Mouse (Mus musculus) bone marrow, adult 2 months (tissue): Measurements from ENCODE around the gene Josd1. TPM values are rescaled to one million over a fixed set of nuclear protein-coding genes. Genes with fewer than 3 reads are reported as not detected.

Source experiments
- H3K27ac ChIP-seq: fragments of 200-500 bp; 2 replicates; pipeline ENCODE4 v1.5.1; 2012; ENCODE audit warnings: low read depth, mild to moderate bottlenecking, control low read depth, inconsistent platforms, low read length; ENCODE audit not compliant: control insufficient read depth, poor library complexity, insufficient read depth
- H3K4me1 ChIP-seq: fragments of 200-500 bp; 2 replicates; pipeline ENCODE4 v1.6.1; 2011; ENCODE audit warnings: low read length; ENCODE audit not compliant: control insufficient read depth, insufficient read depth
- H3K4me3 ChIP-seq: fragments of 200-500 bp; replicated peaks from 2 replicates; pipeline ENCODE3; 2011; ENCODE audit warnings: mild to moderate bottlenecking, low read depth, low read length, control low read depth; ENCODE audit not compliant: control insufficient read depth
- CTCF ChIP-seq: fragments of 200-500 bp; IDR thresholded peaks from 2 replicates; pipeline ENCODE4 v1.5.1; 2011; ENCODE audit warnings: low read length, control low read depth; ENCODE audit not compliant: control insufficient read depth, insufficient read depth
- POLR2A ChIP-seq: fragments of 200-500 bp; IDR thresholded peaks from 2 replicates; pipeline ENCODE4 v1.6.1; 2011; ENCODE audit warnings: low read depth, mild to moderate bottlenecking, control low read depth, low read length, borderline replicate concordance; ENCODE audit not compliant: control insufficient read depth
- WGBS: fragments of 180-500 bp; shearing (Covaris S2); methylation state at CpG from one replicate; pipeline ENCODE4 v1.1.7; 2018; 5-methylcytosine and 5-hydroxymethylcytosine counted together
- polyA plus RNA-seq: library from polyadenylated mRNA; stranded (reverse); fragments of >200 nt; gene quantifications from 2 replicates; pipeline ENCODE4 v1.2.4, GENCODE M21; 2011; ENCODE audit warnings: low replicate concordance; ENCODE audit not compliant: missing spikeins, insufficient read depth, insufficient read length

Gene Josd1
- polyA plus RNA-seq, 1 experiment, result 20.4 TPM

DNA sequence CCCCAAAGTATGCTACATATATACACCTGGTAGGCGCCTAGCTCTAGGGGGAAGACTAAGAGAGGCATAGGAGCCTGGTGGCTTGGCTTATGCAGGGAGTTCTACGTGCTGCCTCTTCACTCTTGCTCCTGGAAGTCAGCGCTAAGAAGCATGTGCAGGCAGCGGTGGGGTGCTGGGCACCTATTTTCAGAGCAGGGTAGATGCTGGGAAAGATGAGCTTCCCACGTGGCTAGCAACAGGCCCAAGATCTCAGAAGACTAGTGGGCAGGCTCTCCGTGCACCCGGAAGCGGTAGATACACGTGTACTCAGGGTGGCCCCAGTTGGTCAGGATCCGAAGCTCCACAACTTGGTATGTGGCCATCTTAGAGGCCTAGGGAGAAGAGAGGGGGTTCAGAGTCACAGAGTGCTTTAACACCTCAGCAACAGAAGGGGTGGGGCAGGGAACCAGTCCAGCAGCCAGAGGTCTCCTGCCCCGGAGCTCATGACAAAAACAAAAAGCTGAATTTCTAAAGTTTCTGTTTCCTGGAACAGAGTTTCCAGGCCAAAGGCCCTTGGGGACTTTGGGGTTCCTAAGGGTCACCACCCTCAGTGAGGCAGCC, 37.6 kb upstream of the Josd1 start:
- Histone ChIP-seq H3K27ac (no peak overlapping the region), H3K4me1 (no peaks in the 10 kb centered on the region; the same call in none of the 2 replicates), H3K4me3 (no peak overlapping the region)
- WGBS, result 83% methylated on average over 11 of the region's 11 CpGs
- no peak for TF ChIP-seq CTCF
- no peak for TF ChIP-seq POLR2A

DNA sequence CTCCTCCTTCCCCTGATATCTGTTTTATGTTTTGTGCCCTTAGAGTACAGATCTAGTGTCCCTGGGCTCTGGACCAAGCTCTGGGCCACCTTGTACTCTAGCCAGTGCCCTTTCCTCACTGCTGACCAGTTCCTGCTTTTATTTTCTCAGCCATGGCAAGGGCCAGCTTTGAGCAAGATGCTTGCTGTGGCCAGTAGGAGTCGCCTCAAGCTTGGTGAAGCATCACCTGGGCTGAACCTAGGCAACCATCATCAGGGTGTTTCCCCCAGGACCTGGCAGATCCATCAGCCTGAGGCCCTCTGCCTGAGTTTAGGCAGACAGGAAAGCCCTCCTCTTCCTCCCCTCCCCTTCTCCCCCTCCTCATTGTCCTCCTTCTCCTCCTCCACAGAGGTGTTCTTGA, 35.7 kb upstream of the Josd1 start:
- TF ChIP-seq POLR2A (no peak), CTCF (peak; percentile 92)
- 0 out of 2 replicates have a peak overlapping the region, but pooled peaks have one; percentile 25 for H3K27ac ChIP-seq
- no peak overlapping the region for H3K4me3 ChIP-seq
- H3K4me1 ChIP-seq, result no peaks in the 10 kb centered on the region; the same call in none of the 2 replicates
- WGBS, result 25% methylated on average over 1 of the region's 1 CpGs

DNA sequence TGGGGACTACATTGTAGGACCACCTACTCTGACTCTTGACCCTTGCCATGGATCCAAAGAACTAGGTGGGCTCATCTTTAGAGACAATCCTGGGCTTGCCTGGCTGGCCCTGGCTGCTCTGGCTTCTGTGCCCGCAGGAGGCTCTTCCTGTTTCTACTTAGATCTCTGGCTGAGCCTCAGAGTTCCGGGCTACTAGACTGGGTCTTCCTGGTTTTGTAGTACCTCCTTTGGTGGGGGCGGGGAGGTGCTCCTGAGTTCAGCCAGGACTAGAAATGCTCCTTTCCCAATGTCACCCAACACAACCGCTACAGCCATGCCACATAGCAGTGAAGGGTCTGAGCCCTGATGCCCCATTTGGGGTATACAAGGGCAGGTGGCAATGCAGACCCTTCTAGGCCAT, 33.1 kb upstream of the Josd1 start:
- 43% methylated on average over 4 of the region's 4 CpGs for WGBS
- TF ChIP-seq POLR2A (no peak), CTCF (no peak)
- H3K4me1 ChIP-seq, result no peaks in the 10 kb centered on the region; the same call in 1 of the 2 replicates
- H3K4me3 ChIP-seq, result no peak overlapping the region
- peak overlapping the region; percentile 13; the same call in 1 of the 2 replicates for H3K27ac ChIP-seq

DNA sequence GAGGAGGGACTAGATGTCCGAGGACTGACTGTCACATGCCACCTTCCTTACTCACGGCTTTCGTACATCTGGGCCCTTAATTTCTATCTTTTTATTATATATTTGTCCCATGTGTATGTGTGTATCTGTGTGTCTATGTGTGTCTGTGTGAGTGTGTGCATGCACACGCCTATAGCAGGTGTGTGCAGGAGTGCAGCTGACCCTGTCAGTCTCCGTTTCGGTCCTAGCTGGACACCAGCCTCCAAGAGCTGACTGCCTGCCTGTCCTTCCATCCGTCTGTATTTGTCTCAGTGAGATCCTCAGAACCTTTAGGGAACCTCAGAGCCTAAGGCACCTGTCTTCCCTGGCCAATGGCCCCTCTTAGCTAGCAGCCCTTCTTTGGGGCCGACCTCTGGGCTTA, 32.5 kb upstream of the Josd1 start:
- no peak for TF ChIP-seq CTCF
- no peak for TF ChIP-seq POLR2A
- H3K27ac ChIP-seq, result peak overlapping the region; percentile 13; the same call in 1 of the 2 replicates
- no peak overlapping the region for H3K4me3 ChIP-seq
- no peaks in the 10 kb centered on the region; the same call in 1 of the 2 replicates for H3K4me1 ChIP-seq
- WGBS, result 84% methylated on average over 8 of the region's 8 CpGs

DNA sequence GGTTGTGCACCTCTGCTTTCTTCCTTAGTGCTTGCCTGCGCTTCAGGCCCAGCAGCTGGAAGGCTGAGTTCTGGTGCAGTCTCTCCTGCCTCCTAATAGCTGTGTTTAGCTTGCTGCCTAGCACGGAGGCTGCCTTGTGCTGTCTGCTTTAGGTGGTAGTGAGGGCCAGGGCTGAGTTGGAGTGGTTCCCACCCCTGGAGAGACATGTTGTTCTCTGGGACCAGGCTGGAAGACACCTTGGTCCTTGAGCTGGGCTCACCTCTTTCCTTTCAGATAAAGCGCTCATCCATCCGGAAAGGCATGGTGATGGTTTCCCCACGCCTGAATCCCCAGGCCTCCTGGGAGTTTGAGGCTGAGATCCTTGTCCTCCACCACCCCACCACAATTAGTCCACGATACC, 29.0 kb upstream of the Josd1 start:
- TF ChIP-seq POLR2A (no peak), CTCF (no peak)
- Histone ChIP-seq H3K4me3 (no peak overlapping the region), H3K27ac (no peak overlapping the region), H3K4me1 (no peaks in the 10 kb centered on the region; the same call in 1 of the 2 replicates)
- 94% methylated on average over 6 of the region's 6 CpGs for WGBS

DNA sequence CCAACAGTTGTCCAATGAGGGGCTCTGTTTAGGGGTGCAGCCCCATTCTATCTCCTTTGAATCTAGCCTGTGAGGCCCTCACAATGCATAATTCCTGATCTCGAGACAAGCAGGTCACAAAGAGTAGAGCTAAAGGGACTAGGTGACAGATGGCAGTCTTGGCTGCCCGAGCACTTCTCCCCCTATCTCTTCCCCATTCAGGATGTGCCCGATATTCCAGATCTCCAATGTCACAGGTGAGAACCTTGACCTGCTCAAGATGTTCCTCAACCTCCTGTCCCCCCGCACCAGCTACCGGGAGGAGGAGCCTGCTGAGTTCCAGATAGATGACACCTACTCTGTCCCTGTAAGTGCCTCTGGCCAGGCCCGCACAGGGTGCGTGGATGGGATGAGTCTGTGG, 27.9 kb upstream of the Josd1 start:
- Histone ChIP-seq H3K4me3 (no peak overlapping the region), H3K27ac (no peak overlapping the region), H3K4me1 (no peaks in the 10 kb centered on the region; the same call in 1 of the 2 replicates)
- 92% methylated on average over 7 of the region's 7 CpGs for WGBS
- TF ChIP-seq CTCF (no peak), POLR2A (no peak)

DNA sequence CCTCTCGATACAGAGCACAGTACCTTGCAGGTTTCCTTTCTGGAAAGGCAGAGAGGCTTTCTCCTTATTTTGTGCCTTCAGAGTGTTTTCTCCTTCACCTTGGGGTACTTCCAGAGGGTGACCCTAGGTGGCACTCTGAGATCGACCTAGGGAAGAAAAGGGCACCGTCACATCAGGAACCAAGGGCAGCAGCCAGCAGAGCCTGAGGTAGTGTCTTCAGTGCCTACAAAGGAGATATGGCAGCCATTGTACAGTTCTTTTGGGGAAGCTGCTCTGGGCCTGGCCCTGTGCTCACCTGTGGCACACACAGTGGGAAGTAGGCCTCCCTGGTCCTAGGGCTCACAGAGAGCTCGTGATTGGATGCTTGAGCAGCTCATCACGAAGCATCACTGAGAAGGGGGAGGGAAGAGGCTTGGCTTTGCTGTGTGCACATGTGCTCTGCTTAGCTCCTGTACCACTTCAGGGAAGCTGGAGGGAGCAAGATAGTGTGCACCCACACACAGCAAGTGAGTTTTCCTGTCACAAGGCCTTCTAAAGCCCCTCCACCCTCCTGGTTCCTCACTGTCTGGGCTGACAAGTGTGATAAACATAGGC, 20.6 kb upstream of the Josd1 start:
- no peak overlapping the region for H3K27ac ChIP-seq
- H3K4me1 ChIP-seq, result no peaks in the 10 kb centered on the region
- WGBS, result 87% methylated on average over 5 of the region's 5 CpGs
- peak; percentile 36; the same call in 1 of the 2 replicates for TF ChIP-seq CTCF
- TF ChIP-seq POLR2A, result no peak
- no peak overlapping the region for H3K4me3 ChIP-seq

DNA sequence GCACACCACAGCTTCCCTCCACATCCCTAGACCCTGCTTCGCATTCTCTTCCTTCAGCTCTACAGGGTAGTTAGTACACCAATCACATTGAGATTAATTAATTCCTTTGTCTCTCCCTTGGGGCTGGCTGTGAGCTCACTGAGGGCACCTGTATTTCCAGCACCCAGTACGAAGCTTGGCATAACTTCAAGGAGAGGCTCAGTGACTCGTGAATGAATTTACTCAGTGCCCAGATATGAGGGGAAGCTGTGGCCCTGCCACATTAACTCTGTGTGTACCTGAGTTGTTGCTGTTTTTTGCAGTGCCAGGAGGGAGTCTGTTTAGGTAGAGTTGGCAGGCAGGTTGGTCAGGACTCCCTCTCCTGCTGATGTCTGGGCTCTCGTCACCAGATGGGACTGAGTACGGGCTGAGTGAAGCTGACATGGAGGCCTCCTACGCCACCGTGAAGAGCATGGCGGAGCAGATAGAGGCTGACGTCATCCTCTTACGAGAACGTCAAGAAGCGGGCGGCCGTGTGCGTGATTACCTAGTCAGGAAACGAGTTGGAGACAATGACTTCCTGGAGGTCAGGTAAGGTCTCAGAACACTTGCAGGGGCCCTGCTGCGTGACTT, 19.0 kb upstream of the Josd1 start:
- TF ChIP-seq CTCF, result no peak
- no peak for TF ChIP-seq POLR2A
- Histone ChIP-seq H3K4me3 (no peak overlapping the region), H3K4me1 (no peaks in the 10 kb centered on the region), H3K27ac (no peak overlapping the region)
- 84% methylated on average over 17 of the region's 17 CpGs for WGBS
